Comparison of ENCODE assay signal across 24 mouse cellular contexts in the genomic region with DNA sequence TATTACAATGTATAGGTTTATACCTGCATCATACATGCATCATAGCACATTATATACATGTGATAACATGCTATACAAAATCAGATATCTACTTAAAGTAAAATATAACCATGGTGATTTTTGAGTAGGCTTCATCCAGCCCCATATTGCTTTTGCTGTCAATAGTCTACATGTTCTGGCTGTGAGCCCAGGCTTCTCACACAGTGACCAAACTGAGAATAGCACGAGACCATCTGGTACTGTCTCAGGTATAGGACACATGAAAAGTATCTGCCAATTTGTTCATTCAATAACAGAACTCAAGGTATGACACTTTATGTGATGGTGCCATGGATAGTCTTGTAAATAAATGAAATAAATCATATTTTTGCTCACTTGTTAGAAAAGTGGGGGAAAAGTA.
DNase-seq lines count a peak whose midpoint lies in the region; ATAC-seq lines count a peak whose summit lies in the region.
"Had no signal": no experiment of that assay in that cellular context is flagged by ENCODE, and none has a peak within 500 bp of the region (broad histone marks: within the 10 kb centered on the region; RNA-seq: fewer than 3 reads in every experiment).

No protein-coding gene starts in this region.

- H3K4me3 ChIP-seq in forebrain, embryonic 13.5 days, result no peak overlapping the region
- H3K4me3 ChIP-seq in forebrain, embryonic 12.5 days (replicated peaks), result no peak overlapping the region
- no peak overlapping the region for H3K4me3 ChIP-seq in midbrain, embryonic 14.5 days (replicated peaks; ENCODE audit: low read depth, low read length)
- H3K4me3 ChIP-seq in midbrain, embryonic 13.5 days (replicated peaks), result no peak overlapping the region
- H3K4me3 ChIP-seq: embryonic facial prominence, embryonic 12.5 days; erythroblast, embryonic 14.5 days; layer of hippocampus, adult 2 months; midbrain, embryonic 15.5 days; neural tube, embryonic 15.5 days had no signal

- no peak overlapping the region for H3K27ac ChIP-seq in forebrain, embryonic 13.5 days
- H3K27ac ChIP-seq in forebrain, embryonic 12.5 days, result no peak overlapping the region
- H3K27ac ChIP-seq in midbrain, embryonic 14.5 days (replicated peaks; ENCODE audit: low read depth, low read length), result no peak overlapping the region
- H3K27ac ChIP-seq in midbrain, embryonic 13.5 days, result no peak overlapping the region
- H3K27ac ChIP-seq: embryonic facial prominence, embryonic 12.5 days; layer of hippocampus, adult 2 months; midbrain, embryonic 15.5 days; neural tube, embryonic 15.5 days; stomach, postnatal 0 days had no signal

- DNase-seq in midbrain, embryonic 14.5 days, result peak; percentile 2
- peak; percentile 39 to 51 for DNase-seq in cerebellum, adult 18-20 months
- DNase-seq in cerebellum, postnatal 25 days, result peak; percentile 76 to 87
- DNase-seq in thymus, adult 18-20 months, result no peak
- no peak for DNase-seq in heart, adult 9 months (ENCODE audit: low spot score in 2 of 2)
- DNase-seq: adrenal gland, postnatal 10 days; gastrocnemius, postnatal 14 days; heart, adult 18-20 months; heart, postnatal 36 days; kidney, adult 2 months; kidney, postnatal 10 days; layer of hippocampus, postnatal 36 days; liver; lung, postnatal 10 days; thymus, postnatal 14 days had no signal

- peaks cover 6% of the 10 kb centered on the region; the same call in 1 of the 2 replicates for H3K9me3 ChIP-seq in forebrain, embryonic 13.5 days (replicated peaks)
- H3K9me3 ChIP-seq in forebrain, embryonic 12.5 days, result 0 out of 2 replicates have a peak, but pooled peaks cover 3% of the 10 kb centered on the region
- H3K9me3 ChIP-seq in midbrain, embryonic 14.5 days (ENCODE audit: control insufficient read depth, low read length), result no peaks in the 10 kb centered on the region
- no peaks in the 10 kb centered on the region for H3K9me3 ChIP-seq in midbrain, embryonic 13.5 days
- H3K9me3 ChIP-seq: embryonic facial prominence, embryonic 12.5 days; midbrain, embryonic 15.5 days; neural tube, embryonic 15.5 days had no signal

- no peaks in the 10 kb centered on the region for H3K4me1 ChIP-seq in forebrain, embryonic 13.5 days
- H3K4me1 ChIP-seq in forebrain, embryonic 12.5 days, result no peaks in the 10 kb centered on the region
- H3K4me1 ChIP-seq in midbrain, embryonic 14.5 days (ENCODE audit: control insufficient read depth, insufficient read depth, low read length), result no peaks in the 10 kb centered on the region
- no peaks in the 10 kb centered on the region for H3K4me1 ChIP-seq in midbrain, embryonic 13.5 days (replicated peaks)
- H3K4me1 ChIP-seq: embryonic facial prominence, embryonic 12.5 days; midbrain, embryonic 15.5 days; neural tube, embryonic 15.5 days had no signal

- H3K9ac ChIP-seq in forebrain, embryonic 13.5 days, result no peak overlapping the region
- H3K9ac ChIP-seq in forebrain, embryonic 12.5 days, result no peak overlapping the region
- H3K9ac ChIP-seq in midbrain, embryonic 14.5 days (replicated peaks; ENCODE audit: low read length), result no peak overlapping the region
- H3K9ac ChIP-seq in midbrain, embryonic 13.5 days (replicated peaks), result no peak overlapping the region
- H3K9ac ChIP-seq: embryonic facial prominence, embryonic 12.5 days; midbrain, embryonic 15.5 days; neural tube, embryonic 15.5 days had no signal

- ATAC-seq in forebrain, embryonic 13.5 days, result peak; percentile 61; the same call in 1 of the 2 replicates
- no peak for ATAC-seq in forebrain, embryonic 12.5 days (ENCODE audit: low FRiP score)
- ATAC-seq in midbrain, embryonic 14.5 days (ENCODE audit: low FRiP score, low TSS enrichment), result no peak
- ATAC-seq in midbrain, embryonic 13.5 days, result no peak
- ATAC-seq: midbrain, embryonic 15.5 days had no signal

- H3K4me2 ChIP-seq in forebrain, embryonic 13.5 days, result no peak overlapping the region
- H3K4me2 ChIP-seq in forebrain, embryonic 12.5 days, result no peak overlapping the region
- no peak overlapping the region for H3K4me2 ChIP-seq in midbrain, embryonic 14.5 days (ENCODE audit: low read length)
- no peak overlapping the region for H3K4me2 ChIP-seq in midbrain, embryonic 13.5 days (replicated peaks)
- H3K4me2 ChIP-seq: embryonic facial prominence, embryonic 12.5 days; midbrain, embryonic 15.5 days; neural tube, embryonic 15.5 days had no signal

- no peaks in the 10 kb centered on the region for H3K27me3 ChIP-seq in forebrain, embryonic 13.5 days
- H3K27me3 ChIP-seq in forebrain, embryonic 12.5 days, result no peaks in the 10 kb centered on the region
- H3K27me3 ChIP-seq in midbrain, embryonic 14.5 days (ENCODE audit: control insufficient read depth, insufficient read depth, low read length), result no peaks in the 10 kb centered on the region
- H3K27me3 ChIP-seq in midbrain, embryonic 13.5 days, result no peaks in the 10 kb centered on the region
- H3K27me3 ChIP-seq: embryonic facial prominence, embryonic 12.5 days; midbrain, embryonic 15.5 days; neural tube, embryonic 15.5 days had no signal

- WGBS in forebrain, embryonic 13.5 days, result 59% methylated on average over 1 of the region's 1 CpGs
- WGBS in forebrain, embryonic 12.5 days, result 78% methylated on average over 1 of the region's 1 CpGs
- WGBS in midbrain, embryonic 14.5 days, result 65% methylated on average over 1 of the region's 1 CpGs
- 76% methylated on average over 1 of the region's 1 CpGs for WGBS in midbrain, embryonic 13.5 days

- H3K36me3 ChIP-seq in forebrain, embryonic 13.5 days (ENCODE audit: poor library complexity, severe bottlenecking), result no peaks in the 10 kb centered on the region
- no peaks in the 10 kb centered on the region for H3K36me3 ChIP-seq in forebrain, embryonic 12.5 days (replicated peaks)
- H3K36me3 ChIP-seq in midbrain, embryonic 14.5 days (ENCODE audit: control insufficient read depth, insufficient read depth, low read length), result no peaks in the 10 kb centered on the region
- H3K36me3 ChIP-seq in midbrain, embryonic 13.5 days, result no peaks in the 10 kb centered on the region
- H3K36me3 ChIP-seq: embryonic facial prominence, embryonic 12.5 days; midbrain, embryonic 15.5 days; neural tube, embryonic 15.5 days had no signal

Comparison
In these comparisons a context has a peak if more than half of its experiments do, and no peak if none do; other contexts are left out.
1. DNase-seq: peak in midbrain, embryonic 14.5 days (single experiment), cerebellum, adult 18-20 months (2 of 2) and cerebellum, postnatal 25 days (2 of 2); none in thymus, adult 18-20 months (0 of 2) and heart, adult 9 months (0 of 2).